Mouse (Mus musculus) heart, adult 2 months (tissue): ENCODE results near the gene Alox12b. TPM values are rescaled to one million over a fixed set of nuclear protein-coding genes. Genes with fewer than 3 reads are reported as not detected.

ENCODE experiments used
- DNase-seq, 2 experiments: peaks; one replicate each; pipeline ENCODE4 v3.0.0; 2021
- H3K27ac ChIP-seq: fragments of 200-600 bp; 2 replicates; pipeline ENCODE4 v1.8.1; 2022
- H3K27me3 ChIP-seq: fragments of 200-500 bp; 2 replicates; pipeline ENCODE4 v1.6.1; 2012; ENCODE audit warnings: mild to moderate bottlenecking, low read length, inconsistent platforms, mixed read lengths; ENCODE audit not compliant: control insufficient read depth, insufficient read depth
- H3K36me3 ChIP-seq: fragments of 200-500 bp; 2 replicates; pipeline ENCODE4 v1.6.1; 2012; ENCODE audit warnings: low read length, inconsistent platforms; ENCODE audit not compliant: control insufficient read depth, insufficient read depth
- H3K4me1 ChIP-seq: fragments of 200-500 bp; 2 replicates; pipeline ENCODE4 v1.6.1; 2011; ENCODE audit warnings: low read length; ENCODE audit not compliant: control insufficient read depth, insufficient read depth
- H3K4me3 ChIP-seq: fragments of 200-600 bp; 2 replicates; pipeline ENCODE4 v1.8.1; 2022
- H3K79me2 ChIP-seq: fragments of 200-500 bp; replicated peaks from 2 replicates; pipeline ENCODE4 v1.6.1; 2012; ENCODE audit warnings: mild to moderate bottlenecking, inconsistent platforms, low read length, moderate library complexity, mixed read lengths; ENCODE audit not compliant: control insufficient read depth, insufficient read depth
- H3K9ac ChIP-seq: fragments of 200-500 bp; 2 replicates; pipeline ENCODE4 v1.6.1; 2012; ENCODE audit warnings: low read depth, mild to moderate bottlenecking, control low read depth, inconsistent platforms, low read length, mixed read lengths
- CTCF ChIP-seq: fragments of 200-600 bp; IDR thresholded peaks from 2 replicates; pipeline ENCODE4 v1.8.1; 2022; ENCODE audit warnings: antibody characterized with exemption, mild to moderate bottlenecking, moderate library complexity
- EP300 ChIP-seq: fragments of 200-500 bp; IDR thresholded peaks from 2 replicates; pipeline ENCODE4 v1.6.1; 2011; ENCODE audit warnings: low read depth, low read length, control low read depth; ENCODE audit not compliant: insufficient read depth
- POLR2A ChIP-seq: fragments of 200-500 bp; IDR thresholded peaks from 2 replicates; pipeline ENCODE4 v1.6.1; 2011; ENCODE audit warnings: mild to moderate bottlenecking, low read depth, low read length, control low read depth; ENCODE audit not compliant: insufficient read depth
- WGBS: fragments of 180-500 bp; shearing (Covaris S2); methylation state at CpG from one replicate; pipeline ENCODE4 v1.1.7; 2018; 5-methylcytosine and 5-hydroxymethylcytosine counted together
- intact Hi-C: fragments of 180-260 bp; cut with DNase I; formaldehyde crosslinking; loops from one replicate; pipeline ENCODE4 v1.15.1; 2025
- long read RNA-seq: library from polyadenylated mRNA; stranded (forward); transcript quantifications from one replicate; pipeline ENCODE4 v2.0.0, GENCODE M21; 2021
- polyA plus RNA-seq: library from polyadenylated mRNA; depleted of rRNA; stranded (reverse); fragments of >200 nt; gene quantifications from 2 replicates; pipeline ENCODE4 v1.2.3, GENCODE M21; 2012; rRNA removed
- total RNA-seq, 2 experiments: library from RNA; stranded (reverse); gene quantifications; 2 replicates each; pipeline ENCODE4 v1.2.3; 2021

Alox12b gene
- total RNA-seq, result not detected
- 0.04 TPM in 1 of 2 replicates, not detected in the other for polyA plus RNA-seq
- long read RNA-seq, result 0 reads

DNA sequence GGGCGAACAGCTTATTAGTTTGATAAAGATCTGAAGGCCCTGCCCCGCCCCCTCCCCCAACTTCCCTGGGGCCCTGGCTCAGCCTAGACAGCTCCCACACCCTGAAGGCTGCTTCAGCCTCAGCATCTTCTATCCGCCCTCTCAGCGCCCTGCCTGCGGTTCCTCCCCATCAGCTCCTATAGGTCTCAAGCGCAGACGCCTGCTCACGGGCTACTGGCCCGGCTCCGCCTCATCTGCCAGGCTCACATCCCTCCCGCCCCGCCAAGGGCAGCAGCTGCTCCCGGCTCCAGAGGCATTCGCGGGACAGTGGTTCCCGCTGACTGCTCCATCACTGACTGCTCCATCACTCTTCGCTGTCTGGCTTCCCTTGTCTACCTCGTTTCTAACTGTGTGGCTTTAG, at the start of gene Alox12b:
Gene Alox12b (plus strand): TSS at position 190 of the 400 bp plus-strand sequence.
- no peaks in the 10 kb centered on the region for H3K36me3 ChIP-seq
- no peak within 1 kb of the TSS for H3K4me3 ChIP-seq
- H3K4me1 ChIP-seq, result no peaks in the 10 kb centered on the region
- H3K27ac ChIP-seq, result no peak within 1 kb of the TSS
- TF ChIP-seq CTCF, result no peak
- no peak for TF ChIP-seq POLR2A
- no peak for TF ChIP-seq EP300
- no peaks in the 10 kb centered on the region for H3K79me2 ChIP-seq
- no peak for DNase-seq
- intact Hi-C loops, result no loop called here
- WGBS, result 4% methylated on average over 18 of the region's 18 CpGs
- H3K9ac ChIP-seq, result no peak within 1 kb of the TSS
- peaks cover 11% of the 10 kb centered on the region for H3K27me3 ChIP-seq

- DNase-seq, result peak in 1 of 2 experiments; percentile 20
- Histone ChIP-seq H3K4me3 (no peak overlapping the region), H3K27me3 (no peaks in the 10 kb centered on the region), H3K4me1 (no peaks in the 10 kb centered on the region; the same call in 1 of the 2 replicates), H3K9ac (no peak overlapping the region), H3K27ac (no peak overlapping the region), H3K36me3 (no peaks in the 10 kb centered on the region; the same call in 1 of the 2 replicates), H3K79me2 (no peaks in the 10 kb centered on the region)
- 81% methylated on average over 11 of the region's 11 CpGs for whole genome bisulfite sequencing
- TF ChIP-seq POLR2A, result no peak
- TF ChIP-seq CTCF, result no peak
- no peak for TF ChIP-seq EP300
- intact Hi-C loops, result loop anchor here (10.0 kb wide), 1 partner anchor 297 kb away; no protein-coding TSS in a partner anchor
Observed at GRCm38 (mm10) chr11:69107676-69108075, 49.1 kb upstream of the Alox12b start.

DNA sequence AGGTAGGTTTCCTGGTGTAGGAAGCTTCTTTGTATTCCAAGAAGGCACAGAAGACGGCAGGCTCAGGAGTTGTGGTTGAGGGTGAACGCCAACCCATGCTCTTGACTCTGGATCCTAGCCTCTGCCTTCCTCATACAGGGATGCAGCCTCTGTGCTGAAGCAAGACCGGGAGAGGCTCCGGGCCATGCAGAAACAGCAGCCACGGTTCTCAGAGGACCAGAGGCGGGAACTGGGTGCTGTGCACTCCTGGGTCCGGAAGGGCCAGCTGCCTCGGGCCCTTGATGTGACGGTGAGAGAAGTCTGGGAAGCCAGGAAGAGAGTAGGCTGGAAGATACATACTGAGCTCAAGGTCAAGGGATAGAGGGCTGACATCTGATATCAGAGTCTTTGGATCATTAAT, 48.6 kb upstream of the Alox12b start:
- Histone ChIP-seq H3K4me1 (no peaks in the 10 kb centered on the region; the same call in 1 of the 2 replicates), H3K36me3 (no peaks in the 10 kb centered on the region; the same call in 1 of the 2 replicates), H3K4me3 (no peak overlapping the region), H3K27ac (no peak overlapping the region), H3K27me3 (no peaks in the 10 kb centered on the region), H3K9ac (no peak overlapping the region), H3K79me2 (no peaks in the 10 kb centered on the region)
- TF ChIP-seq EP300 (no peak), POLR2A (no peak), CTCF (no peak)
- whole genome bisulfite sequencing, result 81% methylated on average over 9 of the region's 9 CpGs
- intact Hi-C loops, result loop anchor here (10.0 kb wide), 1 partner anchor 297 kb away; no protein-coding TSS in a partner anchor
- no peak for DNase-seq

- peak in 1 of 2 experiments; percentile 35 for DNase-seq
- no peaks in the 10 kb centered on the region; the same call in 1 of the 2 replicates for H3K4me1 ChIP-seq
- TF ChIP-seq CTCF (no peak), POLR2A (no peak), EP300 (no peak)
- H3K36me3 ChIP-seq, result no peaks in the 10 kb centered on the region; the same call in 1 of the 2 replicates
- 80% methylated on average over 13 of the region's 13 CpGs for WGBS
- H3K27ac ChIP-seq, result no peak overlapping the region
- no peak overlapping the region for H3K9ac ChIP-seq
- H3K79me2 ChIP-seq, result no peaks in the 10 kb centered on the region
- intact Hi-C loops, result loop anchor here (10.0 kb wide), 1 partner anchor 296 kb away; no protein-coding TSS in a partner anchor
- no peaks in the 10 kb centered on the region for H3K27me3 ChIP-seq
- H3K4me3 ChIP-seq, result no peak overlapping the region
Observed at GRCm38 (mm10) chr11:69109032-69109900, 47.5 kb upstream of the Alox12b start.

DNA sequence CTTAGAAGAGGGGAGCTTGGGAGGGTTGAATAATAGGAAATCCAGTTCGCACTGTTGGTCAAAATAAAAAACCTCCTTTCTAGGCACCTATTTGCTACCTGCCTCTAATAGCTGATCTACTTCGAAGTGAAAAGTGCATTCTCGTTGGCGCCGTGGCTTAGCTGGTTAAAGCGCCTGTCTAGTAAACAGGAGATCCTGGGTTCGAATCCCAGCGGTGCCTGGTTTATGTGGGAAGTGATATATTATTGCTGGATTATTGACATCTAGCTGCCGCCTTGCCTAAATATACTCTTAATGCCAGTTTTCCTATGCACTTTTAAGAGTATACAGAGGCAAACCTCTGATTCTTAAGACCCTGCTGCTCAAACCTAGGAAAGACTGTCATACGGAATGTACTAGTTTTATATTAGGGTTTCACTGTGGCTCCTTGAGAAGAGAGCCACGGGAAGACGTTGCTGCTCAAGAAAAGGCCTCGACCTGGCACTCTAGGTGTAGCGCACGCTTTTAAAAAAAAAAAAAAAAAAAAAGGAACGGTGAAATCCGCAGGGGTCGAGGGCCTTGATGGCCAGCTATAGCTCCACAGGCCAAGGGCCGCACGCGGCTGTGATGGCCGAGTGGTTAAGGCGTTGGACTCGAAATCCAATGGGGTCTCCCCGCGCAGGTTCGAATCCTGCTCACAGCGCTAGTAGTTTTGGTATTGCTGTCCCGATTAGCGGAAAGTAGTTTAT, 46.3 kb upstream of the Alox12b start:
- TF ChIP-seq POLR2A (peak; percentile 68), CTCF (no peak), EP300 (peak; percentile 94)
- Histone ChIP-seq H3K9ac (peak overlapping the region; percentile 59), H3K27me3 (no peaks in the 10 kb centered on the region), H3K4me3 (peak overlapping the region; percentile 51), H3K36me3 (no peaks in the 10 kb centered on the region; the same call in 1 of the 2 replicates), H3K79me2 (no peaks in the 10 kb centered on the region), H3K27ac (peak overlapping the region; percentile 57), H3K4me1 (no peaks in the 10 kb centered on the region; the same call in 1 of the 2 replicates)
- 3% methylated on average over 30 of the region's 30 CpGs for WGBS
- intact Hi-C loops, result loop anchor here (1.0 kb wide), 1 partner anchor 10 kb away; no protein-coding TSS in a partner anchor
- DNase-seq, result peak; percentile 90 to 96
